Mouse (Mus musculus) layer of hippocampus, adult 9-11 months (tissue): Measurements from ENCODE around the gene Cept1.

Source experiments
- DNase-seq: peaks from one replicate; pipeline ENCODE4 v3.0.0; 2022

The Cept1 gene

DNA sequence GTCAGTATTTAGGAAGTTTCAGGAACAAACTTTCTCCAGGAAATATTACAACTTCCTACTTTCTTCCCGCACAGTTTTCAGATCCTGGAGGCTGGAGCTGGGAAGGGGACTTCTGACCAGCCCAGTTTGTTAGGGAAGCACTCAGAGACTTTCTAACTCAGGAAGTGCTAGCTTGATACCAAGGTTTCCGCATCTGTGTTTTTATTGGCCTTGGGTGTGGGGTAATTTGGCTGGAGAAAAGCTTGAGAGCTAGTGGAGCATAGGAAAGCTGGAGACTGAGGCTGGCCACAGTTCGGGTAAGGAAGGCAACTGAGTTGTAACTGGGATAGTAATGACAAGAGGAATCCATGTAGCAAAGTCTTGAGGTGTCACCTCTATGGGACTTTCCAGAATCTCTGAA is 53.7 kb downstream of the Cept1 start:
- no peak for DNase-seq

DNA sequence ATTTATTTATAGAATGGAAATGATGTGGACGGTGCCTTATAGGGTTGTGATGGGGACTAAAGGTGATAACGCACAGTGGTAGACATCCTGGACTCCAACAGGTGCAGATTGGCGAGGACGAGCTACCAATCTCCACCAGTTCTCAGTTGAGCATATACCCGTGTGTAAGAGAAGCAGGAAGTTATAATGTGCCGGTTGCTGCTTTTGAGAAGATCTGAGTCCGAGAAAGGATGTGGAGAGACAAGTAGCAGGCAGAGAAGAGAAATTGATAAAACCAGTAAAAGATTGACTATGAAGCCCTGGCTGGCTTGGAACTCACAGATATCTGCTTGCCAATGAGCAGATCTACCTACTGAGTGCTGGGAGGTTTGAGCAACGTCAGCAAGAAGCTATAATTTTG is 54.4 kb downstream of the Cept1 start:
- no peak for DNase-seq

GRCm38 (mm10) chr3:106492723-106493122 is 54.9 kb downstream of the Cept1 start:
- no peak for DNase-seq

DNA sequence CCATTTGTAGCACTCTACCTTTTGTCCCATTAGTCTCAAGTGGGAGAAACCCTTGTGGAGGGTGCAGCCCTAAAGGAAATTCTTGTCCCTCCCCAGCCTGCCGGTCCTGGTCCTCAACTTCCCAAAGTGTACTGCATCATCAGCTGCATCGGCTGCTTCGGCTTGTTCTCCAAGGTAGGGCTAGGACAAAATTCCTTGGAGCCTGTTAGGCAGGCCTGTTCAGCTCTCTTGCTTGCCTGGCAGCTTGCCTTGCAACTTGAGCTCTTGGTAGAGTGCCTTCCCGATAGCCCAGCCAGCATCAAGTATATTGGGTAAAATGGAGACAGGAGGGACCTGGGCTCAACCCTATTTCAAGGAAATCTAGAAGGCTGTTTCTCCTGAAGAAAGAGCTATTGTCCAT is 57.4 kb downstream of the Cept1 start:
- no peak for DNase-seq

- DNase-seq: no peak
Observed at GRCm38 (mm10) chr3:106487551-106487950, 60.1 kb downstream of the Cept1 start.

DNA sequence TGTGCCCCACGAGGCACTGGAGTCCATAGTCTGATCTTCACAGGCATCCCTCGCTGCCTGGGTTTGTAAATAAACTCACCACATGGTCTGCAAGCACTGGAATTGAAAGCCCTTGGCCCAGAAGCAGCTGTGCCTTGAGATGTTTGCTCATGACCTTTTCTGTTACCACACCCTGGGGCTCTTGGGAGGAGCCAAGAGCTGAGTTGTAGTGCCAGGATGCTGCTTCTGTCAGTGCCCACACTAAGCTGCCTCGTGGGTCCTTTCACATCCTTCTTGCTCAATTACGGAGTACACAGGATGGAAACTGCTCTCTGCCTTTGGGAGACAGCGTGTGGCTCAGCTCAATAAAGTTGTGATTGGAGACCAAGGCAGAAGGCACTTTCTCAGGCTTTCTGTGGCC is 61.8 kb downstream of the Cept1 start:
- no peak for DNase-seq

GRCm38 (mm10) chr3:106484861-106485260 is 62.7 kb downstream of the Cept1 start:
- no peak for DNase-seq

DNA sequence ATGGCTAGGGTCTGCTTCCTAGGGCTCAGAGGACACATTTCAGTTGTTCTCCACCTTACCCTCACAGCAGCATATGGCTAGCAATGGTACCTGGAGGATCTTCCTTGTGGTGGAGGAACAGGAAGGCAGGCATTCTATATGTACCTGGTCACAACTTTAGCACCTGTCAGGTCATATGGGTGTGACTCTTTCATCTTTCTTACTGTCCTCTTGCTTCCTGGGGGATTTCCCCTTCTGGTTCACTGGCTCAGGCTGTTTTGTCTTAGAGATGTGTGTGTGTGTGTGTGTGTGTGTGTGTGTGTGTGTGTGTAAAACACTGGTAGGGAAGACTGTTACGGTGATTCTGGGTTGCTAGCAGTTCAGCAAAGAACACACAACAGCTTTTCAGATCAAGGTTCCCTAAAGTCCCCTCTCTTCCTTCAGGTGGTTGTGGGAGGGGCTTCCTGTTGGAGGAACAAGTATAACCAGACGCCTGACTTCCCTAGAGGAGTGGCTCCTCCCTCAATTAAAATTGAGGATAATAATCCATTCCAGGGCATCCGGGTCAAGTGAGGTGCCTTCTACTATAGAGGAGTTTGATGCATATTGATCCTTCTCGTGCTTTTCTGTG is 63.7 kb downstream of the Cept1 start:
- no peak for DNase-seq

GRCm38 (mm10) chr3:106483297-106483696 is 64.3 kb downstream of the Cept1 start:
- DNase-seq: no peak

- DNase-seq: no peak
Observed at GRCm38 (mm10) chr3:106482281-106483081, 65.1 kb downstream of the Cept1 start, which contains the start of gene Dennd2d. Gene Dennd2d (plus strand): TSS chr3:106482405.

DNA sequence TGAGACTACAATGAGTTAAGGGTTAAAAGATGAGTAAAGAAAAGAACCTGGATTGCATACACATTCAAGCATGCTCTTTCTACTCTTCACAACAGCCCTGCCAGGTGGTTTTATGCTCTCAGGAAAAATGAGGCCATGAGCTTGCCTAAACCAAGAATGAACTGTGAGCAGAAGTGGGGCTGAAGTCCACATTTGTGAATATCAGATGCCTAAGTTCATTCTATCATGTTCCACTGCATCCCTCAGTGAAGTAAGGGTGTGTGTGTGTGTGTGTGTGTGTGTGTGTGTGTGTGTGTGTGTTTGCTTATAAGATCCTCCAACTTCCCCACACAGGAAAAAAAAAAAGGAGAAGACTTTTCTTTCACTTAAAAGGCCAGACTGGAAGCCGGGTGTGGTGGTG is 70.7 kb downstream of the Cept1 start:
- no peak for DNase-seq

- DNase-seq: no peak
Observed at GRCm38 (mm10) chr3:106474210-106474609, 73.4 kb downstream of the Cept1 start.

DNA sequence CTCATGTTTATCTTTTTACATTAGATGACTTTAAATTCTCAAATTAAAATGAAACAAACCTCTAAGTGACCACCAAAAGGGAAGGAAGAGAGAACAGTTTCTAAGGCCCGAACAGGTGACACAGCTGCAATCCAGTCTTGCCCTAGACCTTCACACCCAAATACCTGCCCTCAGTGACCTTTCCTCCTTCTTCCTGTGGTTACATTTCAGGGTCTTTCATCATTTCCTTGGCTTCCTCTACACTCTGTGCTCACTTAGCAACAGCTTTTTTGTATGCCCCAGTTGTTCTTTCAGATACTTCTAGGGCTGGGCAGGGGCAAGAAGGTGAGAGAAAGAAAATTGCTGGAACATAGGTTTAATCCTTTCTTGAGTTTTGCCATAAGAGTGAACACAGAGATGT is 82.9 kb downstream of the Cept1 start:
- no peak for DNase-seq

- no peak for DNase-seq
Observed at GRCm38 (mm10) chr3:106462493-106462892, 85.1 kb downstream of the Cept1 start.

GRCm38 (mm10) chr3:106462059-106462470 is 85.5 kb downstream of the Cept1 start:
- no peak for DNase-seq

DNA sequence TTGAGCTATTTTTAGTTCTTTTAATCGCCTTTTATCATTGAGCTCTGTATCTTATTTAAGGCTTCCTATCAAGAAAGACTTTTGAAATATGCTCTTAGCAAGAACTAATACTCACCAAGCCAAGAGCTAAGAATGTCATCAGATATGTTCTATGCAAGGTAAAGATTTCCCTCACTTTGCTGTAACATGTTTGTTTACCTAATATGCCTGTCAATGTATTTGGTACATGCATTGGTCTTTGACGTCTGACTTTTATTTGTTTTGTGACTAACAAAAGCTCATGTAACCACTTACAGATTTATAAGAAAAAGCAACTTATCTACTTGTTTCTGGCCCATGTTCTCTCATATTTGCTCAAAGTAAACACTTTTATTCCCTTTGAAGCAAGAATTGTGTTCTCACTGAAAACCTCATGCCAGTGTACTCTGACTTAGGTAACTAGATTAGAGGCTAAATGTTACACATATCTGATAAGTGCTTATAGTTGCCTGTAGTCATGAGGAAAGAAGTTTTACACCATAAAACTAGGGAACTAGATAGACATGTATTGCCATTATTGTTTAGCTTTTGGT is 90.2 kb downstream of the Cept1 start:
- no peak for DNase-seq

GRCm38 (mm10) chr3:106452616-106453015 is 95.0 kb downstream of the Cept1 start:
- no peak for DNase-seq
